Mouse (Mus musculus) hindbrain, embryonic 16.5 days (tissue): ENCODE data around the gene Tie1. TPM values are rescaled to one million over a fixed set of nuclear protein-coding genes. Genes with fewer than 3 reads are reported as not detected.

Experiments
- ATAC-seq: fragments of 200-750 bp; cut with Nextera tagmentation; 2 replicates; pipeline ENCODE4 v1.8.0; 2017; ENCODE audit warnings: moderate TSS enrichment, moderate library complexity
- H3K27ac ChIP-seq: fragments of 300-500 bp; sonication (generic); 2 replicates; pipeline ENCODE4 v1.5.1; 2014; ENCODE audit warnings: low read depth, mild to moderate bottlenecking, control low read depth, low read length, moderate library complexity
- H3K27me3 ChIP-seq: fragments of 300-500 bp; sonication (generic); replicated peaks from 2 replicates; pipeline ENCODE4 v1.6.1; 2014; ENCODE audit warnings: low read length; ENCODE audit not compliant: control insufficient read depth, insufficient read depth
- H3K36me3 ChIP-seq: fragments of 300-500 bp; sonication (generic); 2 replicates; pipeline ENCODE4 v1.6.1; 2014; ENCODE audit warnings: mild to moderate bottlenecking, low read length, moderate library complexity, mixed read lengths; ENCODE audit not compliant: control insufficient read depth, insufficient read depth
- H3K4me1 ChIP-seq: fragments of 300-500 bp; sonication (generic); 2 replicates; pipeline ENCODE4 v1.6.1; 2014; ENCODE audit warnings: low read depth, low read length; ENCODE audit not compliant: control insufficient read depth, insufficient read depth
- H3K4me2 ChIP-seq: fragments of 300-500 bp; sonication (generic); 2 replicates; pipeline ENCODE4 v1.6.1; 2014; ENCODE audit warnings: mild to moderate bottlenecking, low read length, control low read depth, moderate library complexity
- H3K4me3 ChIP-seq: fragments of 300-500 bp; sonication (generic); 2 replicates; pipeline ENCODE4 v1.5.1; 2014; ENCODE audit warnings: mild to moderate bottlenecking, low read length, control low read depth, moderate library complexity
- H3K9ac ChIP-seq: fragments of 300-500 bp; sonication (generic); 2 replicates; pipeline ENCODE4 v1.6.1; 2014; ENCODE audit warnings: low read depth, mild to moderate bottlenecking, control low read depth, low read length, moderate library complexity
- H3K9me3 ChIP-seq: fragments of 300-500 bp; sonication (generic); 2 replicates; pipeline ENCODE4 v1.6.1; 2014; ENCODE audit warnings: mild to moderate bottlenecking, low read length, moderate library complexity; ENCODE audit not compliant: control insufficient read depth
- WGBS: fragments of 180-500 bp; shearing (Covaris S2); extraction: QIAGEN DNeasy Blood & Tissue Kit; methylation state at CpG from one replicate; pipeline ENCODE4 v1.1.7; 2014; 5-methylcytosine and 5-hydroxymethylcytosine counted together
- polyA plus RNA-seq: library from polyadenylated mRNA; unstranded; fragments of >200 nt; fragmentation: Nextera tagmentation; extraction: Ambion mirVana; gene quantifications from 2 replicates; pipeline ENCODE4 v1.2.1, GENCODE M21; 2015

Tie1 gene
- polyA plus RNA-seq, 1 experiment from 2014 or later, result 13.5 TPM

DNA sequence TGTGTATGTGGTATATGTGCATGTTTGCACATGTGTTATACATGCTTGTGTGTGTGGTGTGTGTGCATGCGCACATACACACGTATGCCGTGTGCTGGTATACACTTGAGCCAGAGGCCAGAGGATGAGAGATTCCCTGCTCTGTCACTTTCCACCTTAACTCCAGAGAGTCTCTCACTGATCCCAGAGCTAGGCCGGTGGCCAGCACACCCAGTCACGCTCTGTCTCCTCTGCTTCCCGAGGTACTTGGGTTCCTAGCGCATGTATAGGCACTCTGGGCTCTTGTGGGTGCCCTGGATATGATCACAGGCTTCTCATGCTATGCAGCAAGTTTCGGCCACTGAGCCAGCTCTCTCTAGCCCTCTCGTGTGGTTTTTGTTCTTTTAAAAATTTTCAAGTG is 10.9 kb upstream of the Tie1 start:
- no peak for ATAC-seq
- WGBS, result 65% methylated on average over 9 of the region's 9 CpGs

DNA sequence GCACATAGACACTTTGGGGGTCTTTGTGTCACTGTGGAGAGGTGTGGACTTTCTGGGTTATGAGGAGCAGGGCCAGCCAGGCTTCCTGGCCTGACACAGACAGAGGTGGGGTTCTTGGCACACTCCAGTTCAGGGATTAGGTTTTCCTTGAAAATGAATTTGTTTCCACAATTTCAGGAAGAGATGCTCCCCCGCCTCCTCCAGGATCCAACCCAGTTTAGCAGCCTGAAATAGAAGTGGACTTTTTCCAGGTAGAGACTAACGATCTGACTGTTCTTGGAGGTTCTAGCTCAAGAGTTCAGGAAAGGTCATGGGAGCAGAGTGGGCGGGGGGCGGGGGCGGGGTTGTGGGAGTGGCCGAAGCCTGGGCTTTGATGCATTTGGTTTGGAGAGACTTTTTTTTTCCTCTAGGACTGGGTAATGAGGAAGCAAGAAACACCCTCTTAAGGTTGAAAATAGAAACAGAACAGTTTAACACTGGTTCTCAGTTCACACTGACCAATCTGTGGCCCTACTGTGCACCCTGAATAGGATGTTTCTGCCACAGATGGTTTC is 10.4 kb upstream of the Tie1 start:
- H3K9me3 ChIP-seq, result no peaks in the 10 kb centered on the region
- H3K27ac ChIP-seq, result no peak overlapping the region
- no peak overlapping the region for H3K4me2 ChIP-seq
- H3K36me3 ChIP-seq, result no peaks in the 10 kb centered on the region
- 45% methylated on average over 6 of the region's 6 CpGs for WGBS
- no peak overlapping the region for H3K4me3 ChIP-seq
- H3K27me3 ChIP-seq, result no peaks in the 10 kb centered on the region
- no peak overlapping the region for H3K9ac ChIP-seq
- H3K4me1 ChIP-seq, result no peaks in the 10 kb centered on the region
- ATAC-seq, result no peak

More for the DNA sequence above, 10.9 kb upstream of the Tie1 start:
- H3K4me3 ChIP-seq, result no peak overlapping the region
- no peak overlapping the region for H3K27ac ChIP-seq
- no peaks in the 10 kb centered on the region for H3K9me3 ChIP-seq
- no peaks in the 10 kb centered on the region for H3K27me3 ChIP-seq
- no peak overlapping the region for H3K4me2 ChIP-seq
- no peaks in the 10 kb centered on the region for H3K36me3 ChIP-seq
- H3K9ac ChIP-seq, result no peak overlapping the region
- H3K4me1 ChIP-seq, result no peaks in the 10 kb centered on the region

DNA sequence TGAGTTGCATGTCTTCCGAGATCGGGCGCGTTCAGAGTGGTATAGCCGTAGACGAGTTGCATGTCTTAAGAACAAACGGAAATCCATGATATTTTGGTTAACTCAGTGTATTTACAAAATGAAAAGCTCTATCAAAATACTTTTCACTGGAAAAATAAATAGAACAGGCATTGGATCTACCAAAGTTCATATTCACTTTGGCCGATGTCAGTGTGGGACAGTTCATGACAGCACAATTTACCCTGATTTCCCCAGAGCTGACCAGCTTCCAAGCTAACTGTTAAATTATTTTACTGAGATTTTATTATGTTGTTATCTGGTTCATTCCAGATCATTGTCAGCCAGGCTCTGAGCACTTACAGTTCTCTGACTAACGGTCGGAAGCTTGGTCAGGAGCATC is 600 bp upstream of the Tie1 start:
- H3K27me3 ChIP-seq, result no peaks in the 10 kb centered on the region
- 87% methylated on average over 10 of the region's 10 CpGs for WGBS
- H3K27ac ChIP-seq, result no peak overlapping the region
- no peaks in the 10 kb centered on the region for H3K36me3 ChIP-seq
- H3K4me3 ChIP-seq, result no peak overlapping the region
- H3K9me3 ChIP-seq, result no peaks in the 10 kb centered on the region
- no peak overlapping the region for H3K9ac ChIP-seq
- no peak for ATAC-seq
- no peaks in the 10 kb centered on the region for H3K4me1 ChIP-seq
- no peak overlapping the region for H3K4me2 ChIP-seq

DNA sequence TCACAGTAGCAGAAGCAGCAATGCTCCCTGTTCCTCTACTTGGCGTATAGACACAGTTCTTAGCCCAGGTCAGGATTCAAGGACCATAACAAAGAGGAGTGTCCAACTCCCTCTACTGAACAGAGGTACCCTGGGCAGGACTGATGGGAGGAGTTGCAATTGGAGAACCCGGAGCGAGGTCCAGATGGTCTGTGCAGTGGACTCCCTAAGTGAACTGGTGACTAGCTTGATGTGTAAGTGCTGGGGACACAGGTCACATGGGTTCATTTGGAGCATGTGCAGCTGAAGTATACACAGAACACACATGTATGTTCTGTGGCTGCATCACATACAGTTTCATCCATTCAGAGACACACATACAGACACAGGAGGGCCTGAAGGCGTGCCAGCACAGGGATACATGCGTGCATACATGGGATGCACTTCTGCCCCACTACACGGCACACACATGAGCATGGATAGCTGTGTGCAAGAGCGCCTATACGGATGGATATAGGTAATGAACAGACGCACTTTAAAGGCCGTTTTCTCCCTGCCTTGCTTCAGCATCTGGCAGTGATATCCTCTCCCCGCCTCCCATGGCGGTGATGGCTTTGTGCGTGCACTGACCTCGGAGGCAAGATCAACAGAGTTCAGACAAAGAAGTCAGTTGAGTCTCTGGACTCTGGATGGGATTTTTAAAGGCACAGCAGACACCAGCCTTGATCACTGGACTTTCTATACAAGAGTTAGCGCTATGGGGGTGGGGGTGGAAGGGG is 12.9 kb downstream of the Tie1 start:
- no peak overlapping the region for H3K4me2 ChIP-seq
- H3K27me3 ChIP-seq, result no peaks in the 10 kb centered on the region
- H3K4me3 ChIP-seq, result no peak overlapping the region
- WGBS, result 49% methylated on average over 15 of the region's 15 CpGs
- H3K27ac ChIP-seq, result no peak overlapping the region
- no peak overlapping the region for H3K9ac ChIP-seq
- H3K9me3 ChIP-seq, result no peaks in the 10 kb centered on the region
- no peaks in the 10 kb centered on the region for H3K4me1 ChIP-seq
- ATAC-seq, result no peak
- no peaks in the 10 kb centered on the region for H3K36me3 ChIP-seq

DNA sequence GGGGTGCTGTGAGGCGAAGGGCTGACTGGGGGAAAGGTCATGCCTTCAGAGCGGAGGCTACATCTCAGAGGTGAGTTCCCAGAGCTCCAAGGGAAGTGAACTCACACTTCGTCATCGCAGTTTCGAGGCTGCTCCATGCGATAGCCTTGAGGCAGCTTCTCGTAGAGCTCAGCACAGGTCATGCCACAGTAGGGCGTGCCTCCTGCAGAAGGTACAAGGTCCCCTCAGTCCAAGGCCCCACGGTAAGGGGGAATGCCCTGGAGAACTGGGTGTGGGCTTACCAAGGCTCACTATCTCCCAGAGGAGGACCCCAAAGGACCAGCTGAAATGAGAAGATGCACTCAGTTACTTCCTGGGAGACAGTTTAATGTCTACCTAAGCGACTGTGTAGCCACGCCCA is 17.2 kb downstream of the Tie1 start:
- Histone ChIP-seq H3K9ac (no peak overlapping the region), H3K4me3 (no peak overlapping the region), H3K9me3 (peaks cover 4% of the 10 kb centered on the region), H3K27me3 (no peaks in the 10 kb centered on the region), H3K36me3 (no peaks in the 10 kb centered on the region), H3K4me1 (no peaks in the 10 kb centered on the region), H3K27ac (no peak overlapping the region), H3K4me2 (no peak overlapping the region)
- 93% methylated on average over 11 of the region's 11 CpGs for WGBS
- no peak for ATAC-seq

DNA sequence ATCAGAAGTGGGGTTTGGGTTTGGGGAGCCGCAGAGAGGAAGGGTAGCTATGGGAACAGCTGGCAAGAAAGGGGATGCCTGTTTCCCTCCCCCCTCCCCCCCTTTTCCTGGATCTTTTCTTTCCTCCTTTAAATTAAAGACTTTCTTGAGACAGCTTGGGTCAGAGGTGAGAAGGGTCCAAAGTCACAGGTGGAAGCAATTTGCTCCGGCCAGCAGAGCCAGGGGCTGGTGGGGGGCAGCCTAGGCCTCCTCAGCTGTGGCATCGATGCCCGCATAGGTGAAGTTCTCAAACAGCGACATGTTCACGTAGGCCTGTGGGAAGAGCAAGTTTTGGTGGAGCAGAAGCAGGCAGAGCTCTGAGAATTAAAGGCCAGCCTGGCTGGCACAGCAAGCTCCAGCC is 18.6 kb downstream of the Tie1 start:
- Histone ChIP-seq H3K4me1 (no peaks in the 10 kb centered on the region), H3K9ac (no peak overlapping the region), H3K4me3 (no peak overlapping the region), H3K27me3 (no peaks in the 10 kb centered on the region), H3K36me3 (no peaks in the 10 kb centered on the region), H3K27ac (no peak overlapping the region), H3K4me2 (no peak overlapping the region), H3K9me3 (peaks cover 4% of the 10 kb centered on the region)
- no peak for ATAC-seq
- 84% methylated on average over 6 of the region's 6 CpGs for WGBS

DNA sequence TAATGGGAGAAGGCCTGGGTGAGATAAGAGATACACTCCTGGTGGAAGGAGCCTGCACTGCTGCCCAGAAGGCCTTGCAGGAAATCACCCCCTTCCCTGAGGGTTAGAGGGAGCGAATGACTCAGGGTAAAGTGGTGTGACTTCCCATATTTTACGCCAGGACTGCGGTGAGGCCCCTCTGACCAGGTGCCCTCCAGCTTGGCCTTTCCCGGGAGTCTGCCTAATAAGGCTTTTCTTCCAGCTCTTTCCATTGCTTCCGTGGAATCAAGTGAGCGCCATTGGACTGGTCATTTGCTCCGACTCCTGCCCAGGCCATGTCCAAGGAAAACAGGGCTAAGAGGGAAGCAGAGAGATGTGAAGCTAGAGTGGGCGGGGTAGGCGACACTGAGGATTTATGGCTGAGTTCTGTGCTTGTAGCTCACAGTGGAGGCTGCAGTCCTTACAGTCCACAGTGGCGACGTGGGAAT is 24.1 kb downstream of the Tie1 start:
- no peaks in the 10 kb centered on the region for H3K27me3 ChIP-seq
- 57% methylated on average over 11 of the region's 11 CpGs for WGBS

DNA sequence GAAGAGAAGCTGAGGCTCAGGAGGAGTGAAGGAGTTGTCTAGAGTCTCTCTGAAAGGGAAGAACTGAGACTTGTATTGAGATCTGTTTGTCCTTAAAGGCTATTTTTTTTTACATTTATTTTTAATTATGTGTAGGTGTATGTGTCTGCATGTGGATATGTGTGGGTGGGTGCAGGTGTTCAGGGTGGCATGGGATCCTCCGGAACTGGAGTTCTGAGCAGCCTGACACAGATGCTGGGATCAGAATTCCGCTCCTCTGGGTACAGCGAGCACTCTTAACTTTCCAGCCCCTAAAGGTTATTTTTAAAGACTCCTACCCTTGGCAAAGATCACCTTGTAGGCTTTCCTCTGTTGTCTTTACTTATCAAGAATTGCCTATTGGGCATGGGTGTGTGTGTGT is 24.9 kb downstream of the Tie1 start:
- Histone ChIP-seq H3K4me1 (no peaks in the 10 kb centered on the region), H3K4me3 (no peak overlapping the region), H3K9me3 (peaks cover 4% of the 10 kb centered on the region), H3K4me2 (no peak overlapping the region), H3K36me3 (no peaks in the 10 kb centered on the region), H3K9ac (no peak overlapping the region), H3K27ac (no peak overlapping the region), H3K27me3 (no peaks in the 10 kb centered on the region)
- WGBS, result 95% methylated on average over 3 of the region's 3 CpGs
- no peak for ATAC-seq

More for the DNA sequence above, 24.1 kb downstream of the Tie1 start:
- no peak for ATAC-seq
- Histone ChIP-seq H3K4me3 (no peak overlapping the region), H3K36me3 (no peaks in the 10 kb centered on the region), H3K4me1 (no peaks in the 10 kb centered on the region), H3K27ac (no peak overlapping the region), H3K4me2 (no peak overlapping the region), H3K9me3 (peaks cover 4% of the 10 kb centered on the region), H3K9ac (no peak overlapping the region)

DNA sequence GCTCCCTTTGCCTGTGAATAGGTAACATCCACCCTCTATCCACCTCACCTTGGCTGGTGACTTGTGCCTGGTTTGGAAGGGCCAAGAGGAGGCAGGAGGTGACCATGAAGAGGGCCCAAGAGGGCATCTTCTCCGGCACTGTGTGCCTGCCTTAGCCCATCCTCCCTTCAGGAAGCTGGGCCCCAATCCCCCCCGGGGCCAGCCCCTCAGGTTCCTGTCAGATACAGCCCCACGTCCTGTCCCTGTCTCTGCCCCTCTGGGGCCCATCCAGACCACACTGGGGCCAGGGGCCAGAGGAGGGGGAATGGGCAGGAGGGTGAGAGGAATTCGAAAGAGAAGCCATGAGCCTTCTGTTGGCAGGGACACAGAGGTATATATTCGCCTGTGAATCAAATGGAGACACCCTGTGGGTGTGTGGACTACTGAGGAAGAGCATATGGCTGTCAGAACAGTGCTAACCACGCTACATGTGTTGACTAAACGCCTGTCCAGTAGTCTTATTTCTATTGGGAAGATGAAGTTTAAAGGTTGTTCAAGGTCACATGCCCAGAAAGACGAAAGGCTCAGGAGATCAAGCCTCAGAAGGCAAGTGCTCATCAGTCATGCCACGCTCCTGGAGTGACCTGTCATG is 32.4 kb downstream of the Tie1 start, which contains the start of gene Mpl:
Gene Mpl, minus strand, starts transcription at position 169 of the 631 bp plus-strand sequence.
- H3K9ac ChIP-seq, result no peak within 1 kb of the TSS
- H3K36me3 ChIP-seq, result no peaks in the 10 kb centered on the region
- no peak within 1 kb of the TSS for H3K27ac ChIP-seq
- no peaks in the 10 kb centered on the region for H3K4me1 ChIP-seq
- no peak within 1 kb of the TSS for H3K4me2 ChIP-seq
- H3K4me3 ChIP-seq, result no peak within 1 kb of the TSS
- no peak for ATAC-seq
- no peaks in the 10 kb centered on the region for H3K9me3 ChIP-seq
- H3K27me3 ChIP-seq, result no peaks in the 10 kb centered on the region
- WGBS, result 72% methylated on average over 9 of the region's 9 CpGs
